Mouse (Mus musculus) heart, adult 10 weeks (tissue): Measurements from ENCODE around the gene Gm44805. TPM values are rescaled to one million over a fixed set of nuclear protein-coding genes. Genes with fewer than 3 reads are reported as not detected.

Source experiments
- polyA plus RNA-seq: library from polyadenylated mRNA; stranded (reverse); fragments of 350-450 nt; fragmentation: Illumina TruSeq; extraction: RNeasy Lipid Tissue Mini Kit (QIAGEN cat#74804); gene quantifications from one replicate; pipeline ENCODE4 v1.2.3, GENCODE M21; 2014; ENCODE audit warnings: low read depth, low replicate concordance

Gene Gm44805
- polyA plus RNA-seq: not detected

DNA sequence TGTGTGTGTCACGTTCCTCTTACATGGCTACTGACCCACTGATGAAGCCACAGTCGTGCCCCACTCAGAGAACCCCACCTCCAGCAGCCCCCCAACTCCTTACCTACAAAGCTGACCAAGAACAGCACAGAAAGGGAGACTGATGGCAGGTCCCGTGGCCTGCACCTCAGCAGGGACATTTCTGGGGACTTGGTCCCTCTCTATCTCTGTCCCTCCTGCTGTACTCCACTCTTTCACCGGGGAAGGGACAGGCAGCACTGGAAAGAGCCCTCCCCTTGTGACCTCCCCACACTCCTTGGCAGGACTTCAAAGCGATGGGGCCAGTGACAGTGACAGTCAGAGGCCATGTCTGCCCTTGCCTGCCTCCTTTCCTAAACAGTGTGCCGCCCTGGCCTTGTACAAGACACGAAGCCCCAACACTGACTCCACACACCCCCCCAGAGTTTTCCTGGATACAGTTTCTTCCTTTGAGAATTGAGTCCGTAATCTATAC is at the start of gene Gm44805, which contains the start of gene Apoc4:
Gm44805 (minus strand) TSS at position 222 of the 493 bp plus-strand sequence.
Apoc4 (minus strand) TSS at position 278 of the 493 bp plus-strand sequence.

DNA sequence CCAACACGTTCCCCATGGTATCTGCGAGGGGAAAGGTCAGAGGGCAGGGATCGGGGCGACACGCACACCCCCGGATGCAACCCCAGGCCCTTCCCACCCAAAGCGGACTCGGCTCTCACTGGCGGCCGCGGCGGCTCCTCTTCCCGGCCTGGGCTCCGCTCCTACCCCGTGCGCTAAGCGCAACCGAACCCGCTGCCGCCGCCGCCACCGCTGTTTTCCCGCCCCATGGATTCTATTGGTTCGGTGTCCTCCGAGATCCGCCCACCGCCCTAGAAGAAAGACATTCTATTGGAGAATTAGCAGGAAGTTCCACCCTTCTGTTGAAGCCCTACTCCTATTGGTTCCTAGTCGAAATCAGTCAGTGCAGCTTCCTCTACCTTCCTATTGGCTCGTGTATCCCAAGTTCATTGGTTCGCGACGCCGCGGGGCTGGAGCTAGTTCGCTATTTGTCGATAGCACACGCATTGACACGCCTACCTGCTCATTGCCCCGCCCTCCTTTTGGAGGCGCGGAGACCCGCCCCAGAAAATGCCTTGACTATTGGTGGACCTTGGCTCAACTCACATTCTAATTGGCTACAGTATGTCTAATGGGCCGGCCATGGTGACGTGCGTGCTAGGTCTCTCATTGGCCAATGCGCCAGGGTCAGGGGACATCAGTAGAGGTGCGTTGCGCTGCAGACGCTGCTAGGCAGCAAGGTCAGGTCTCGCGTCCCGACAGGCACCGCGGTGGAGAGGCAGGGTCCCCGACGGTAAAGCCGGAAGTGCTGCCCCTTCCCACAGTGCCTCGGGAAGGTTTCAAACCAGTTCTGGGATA is 34.2 kb upstream of the Gm44805 start, which contains the start of gene Tomm40:
Tomm40 (minus strand) TSS at position 200 of the 816 bp plus-strand sequence.

DNA sequence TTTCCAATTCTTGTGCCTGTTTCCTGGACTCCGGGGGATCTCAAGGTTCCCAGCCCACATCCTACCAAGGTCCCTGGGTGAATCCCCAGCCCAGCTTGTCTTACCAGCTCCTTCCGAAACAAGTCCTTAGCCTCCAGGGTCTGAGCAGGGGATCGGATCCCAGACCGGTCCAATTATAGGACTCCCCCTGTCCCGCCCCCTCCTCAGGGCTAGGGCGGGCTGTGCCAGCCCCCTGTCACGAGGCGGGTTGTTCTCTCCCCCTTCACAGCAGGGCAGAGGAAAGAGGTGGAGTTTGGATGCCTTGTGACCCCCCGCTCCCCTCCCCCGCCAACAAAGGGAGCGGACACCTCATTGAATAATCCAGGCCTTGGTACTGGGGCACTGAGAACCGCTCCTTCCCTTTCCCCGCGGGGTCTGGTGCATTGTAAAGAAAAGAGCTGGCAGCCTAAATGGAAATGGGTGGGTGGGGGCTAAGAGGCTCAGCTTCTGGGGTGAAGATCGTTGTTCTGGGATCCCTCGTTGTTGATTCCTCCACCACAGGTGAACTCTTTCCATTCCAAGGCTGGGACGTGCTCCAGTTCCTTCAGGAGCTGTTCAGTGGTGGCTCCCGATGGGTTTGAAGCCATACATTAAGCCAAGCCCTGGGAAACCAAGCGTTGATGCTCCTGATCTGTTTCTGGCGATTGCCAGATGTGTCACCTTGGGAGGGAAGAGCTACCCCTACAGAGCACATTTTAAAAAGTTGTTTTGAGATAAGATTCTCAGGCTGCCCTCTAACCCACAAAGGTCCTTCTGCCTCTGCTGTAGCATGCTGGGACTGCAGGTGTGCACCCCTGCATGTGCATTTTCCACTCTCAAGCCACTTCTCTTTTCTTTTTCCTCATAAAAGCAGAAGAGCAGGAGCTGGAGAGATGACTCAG is 17.9 kb upstream of the Gm44805 start, which contains the start of gene Apoe:
Apoe (minus strand) TSS at position 282 of the 920 bp plus-strand sequence.

DNA sequence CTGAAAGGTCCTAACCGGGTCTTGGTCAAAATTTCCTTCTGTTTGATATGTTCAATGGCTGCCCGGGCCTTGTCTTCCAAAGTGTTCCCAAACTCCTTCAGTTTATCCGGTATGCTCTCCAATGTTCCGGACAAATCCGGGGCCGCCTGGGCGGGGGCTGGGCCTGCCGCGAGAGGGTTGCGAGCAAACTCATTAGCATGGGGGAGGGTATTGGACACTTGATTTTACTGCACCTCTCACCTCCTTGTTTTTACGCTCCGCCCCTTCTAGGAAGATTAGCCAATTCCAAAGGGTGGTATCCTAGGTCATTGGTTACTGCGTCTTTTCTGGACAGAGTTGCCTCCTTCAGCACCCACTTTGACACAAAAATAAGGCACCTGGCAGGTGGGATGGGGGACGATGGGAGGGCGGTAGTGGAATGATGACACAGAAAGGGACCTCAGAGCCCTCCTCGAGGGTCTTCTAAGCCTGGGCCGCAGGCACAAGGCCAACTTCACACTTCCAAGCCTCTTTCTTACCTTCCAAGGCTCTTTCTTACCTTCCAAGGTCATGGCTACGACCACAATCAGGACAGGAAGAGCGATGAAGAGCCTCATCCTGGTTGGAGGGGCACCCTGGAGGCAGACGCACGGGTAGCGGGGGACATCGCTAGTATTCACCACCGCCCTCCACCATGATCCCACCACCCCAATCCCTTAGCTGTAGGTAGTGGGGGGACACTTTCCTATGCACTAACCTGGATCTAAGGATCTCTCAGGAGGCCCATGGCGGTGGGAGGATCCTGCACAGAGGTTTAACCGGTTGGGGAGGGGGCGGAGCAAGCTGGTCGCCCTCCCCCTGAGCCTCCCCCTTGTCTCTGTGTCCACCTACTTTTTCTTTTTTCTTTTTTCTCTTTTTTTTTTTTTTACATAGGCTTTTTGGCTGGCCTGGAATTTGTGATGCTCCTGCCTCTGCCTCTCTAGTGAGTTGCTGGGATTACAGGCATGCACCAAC is 10.9 kb upstream of the Gm44805 start, which contains the start of gene Apoc1:
Apoc1 (minus strand) TSS at position 788 of the 993 bp plus-strand sequence.

DNA sequence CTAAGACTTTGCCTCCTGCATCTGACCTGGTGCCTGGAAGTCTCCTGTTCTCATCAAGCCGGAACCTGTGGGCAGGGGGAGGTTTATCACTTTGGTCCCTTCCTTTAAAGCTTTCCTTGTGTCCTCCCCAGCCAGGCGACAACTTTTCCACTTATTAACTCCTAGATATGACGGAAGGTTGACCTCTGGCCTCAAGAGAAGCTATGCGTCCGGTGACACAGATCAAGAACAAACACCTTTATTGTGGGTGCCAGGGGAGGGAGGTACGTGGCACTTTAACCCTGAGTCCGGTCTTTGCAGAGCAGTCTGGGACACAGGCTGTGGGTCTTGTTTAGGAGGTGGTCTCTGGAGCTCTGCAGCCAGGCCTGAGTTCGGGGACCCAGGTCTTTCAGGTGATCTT is 3.4 kb downstream of the Gm44805 start, which contains the start of gene Apoc2:
Apoc2 (minus strand) TSS at position 70 of the 400 bp plus-strand sequence.

DNA sequence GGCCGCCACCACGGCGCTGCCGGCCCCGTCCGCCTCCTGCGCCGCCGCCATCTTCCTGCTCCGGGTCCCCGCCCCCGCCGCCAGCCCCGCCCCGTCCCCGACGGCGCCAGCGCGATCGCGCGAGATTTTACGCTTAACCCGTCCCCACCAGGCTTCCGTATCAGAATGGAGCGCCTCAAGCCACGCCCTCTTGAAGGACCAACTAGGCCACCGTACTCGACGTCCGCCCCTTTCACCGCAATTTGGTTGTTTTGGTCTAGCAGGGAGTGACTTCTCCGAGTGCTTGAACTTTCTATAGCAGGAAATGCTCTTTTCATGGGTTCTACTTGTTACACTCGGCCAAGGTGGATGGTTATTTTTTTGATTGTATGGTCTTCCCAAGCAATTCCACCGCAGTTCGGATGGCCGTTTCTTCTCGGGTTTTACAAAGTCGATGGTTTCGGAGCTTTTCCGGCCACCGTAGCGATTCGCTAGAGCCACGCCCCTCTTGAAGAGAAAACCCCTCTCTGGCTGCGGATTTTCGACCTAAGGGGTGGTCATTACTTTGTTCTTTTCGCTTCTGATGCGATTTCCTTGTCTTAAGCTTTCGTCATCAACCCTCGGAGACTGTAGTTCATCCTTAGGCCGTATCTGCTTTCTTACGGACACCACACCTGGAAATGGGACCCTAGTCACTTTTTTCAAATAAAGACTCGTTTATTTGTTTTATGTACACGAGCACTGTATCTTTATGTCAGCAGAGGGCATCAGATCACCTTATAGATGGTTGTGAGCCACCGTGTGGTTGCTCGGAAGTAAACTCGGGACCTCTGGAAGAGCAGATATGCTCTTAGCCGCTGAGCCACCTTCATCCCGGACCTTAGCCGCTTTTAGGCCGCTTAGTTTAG is 16.0 kb downstream of the Gm44805 start, which contains the start of gene Clptm1:
Clptm1 (minus strand) TSS at position 79 of the 887 bp plus-strand sequence.

DNA sequence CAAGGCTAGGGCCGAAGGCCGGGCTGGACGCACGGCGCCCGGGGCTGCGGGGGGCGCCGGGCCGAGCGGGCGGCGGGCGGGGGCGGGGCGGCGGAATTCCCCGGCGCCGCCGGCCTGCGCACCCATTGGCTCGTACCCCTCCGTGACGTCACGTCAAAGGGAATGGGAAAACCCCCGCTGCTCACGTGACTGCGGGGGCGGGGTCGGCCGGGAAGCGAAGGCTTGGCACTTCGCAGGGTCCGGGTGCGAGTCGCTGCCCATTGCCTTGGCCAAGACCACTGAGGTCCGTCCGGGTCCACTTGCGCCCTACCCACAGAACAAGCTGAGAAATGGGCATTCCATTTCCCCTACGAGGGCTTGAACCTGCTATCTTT is 51.9 kb downstream of the Gm44805 start, which contains the start of gene Relb:
Relb (minus strand) TSS at position 78 of the 374 bp plus-strand sequence.

Other genes with a start within 250 kb of the Gm44805 start
- 16.4 TPM for gene Mark4, start 222.6 kb downstream of the Gm44805 start, polyA plus RNA-seq
- 1.4 TPM for gene Exoc3l2, start 218.1 kb downstream of the Gm44805 start, polyA plus RNA-seq
- 2.7 TPM for gene Bloc1s3, start 173.1 kb downstream of the Gm44805 start, polyA plus RNA-seq
- 23.6 TPM for gene Trappc6a, start 173.0 kb downstream of the Gm44805 start, polyA plus RNA-seq
- not detected for gene Nkpd1, start 163.6 kb downstream of the Gm44805 start, polyA plus RNA-seq
- gene Ppp1r37, start 118.3 kb downstream of the Gm44805 start, polyA plus RNA-seq: 69.0 TPM
- 1.1 TPM for gene Zfp296, start 104.1 kb downstream of the Gm44805 start, polyA plus RNA-seq
- 53.3 TPM for gene Gemin7, start 103.8 kb downstream of the Gm44805 start, polyA plus RNA-seq
- 35.4 TPM for gene Clasrp, start 76.9 kb downstream of the Gm44805 start, polyA plus RNA-seq
- gene Relb, start 52.0 kb downstream of the Gm44805 start, polyA plus RNA-seq: 8.3 TPM
- 73.7 TPM for gene Clptm1, start 16.4 kb downstream of the Gm44805 start, polyA plus RNA-seq
- gene Apoc2, start 3.5 kb downstream of the Gm44805 start, polyA plus RNA-seq: 1.0 TPM
- gene Apoc4, start 56 bp upstream of the Gm44805 start, polyA plus RNA-seq: 3.5 TPM
- 21.5 TPM for gene Apoc1, start 11.2 kb upstream of the Gm44805 start, polyA plus RNA-seq
- gene Apoe, start 17.8 kb upstream of the Gm44805 start, polyA plus RNA-seq: 747 TPM
- 73.7 TPM for gene Tomm40, start 34.0 kb upstream of the Gm44805 start, polyA plus RNA-seq
- gene Nectin2, start 69.1 kb upstream of the Gm44805 start, polyA plus RNA-seq: 32.1 TPM
- gene Bcam, start 89.6 kb upstream of the Gm44805 start, polyA plus RNA-seq: 183 TPM
- gene Cblc, start 115.4 kb upstream of the Gm44805 start, polyA plus RNA-seq: 0.45 TPM
- 5.8 TPM for gene Bcl3, start 141.3 kb upstream of the Gm44805 start, polyA plus RNA-seq
- gene Gm19345, start 170.6 kb upstream of the Gm44805 start, polyA plus RNA-seq: not detected
- not detected for gene Ceacam16, start 179.9 kb upstream of the Gm44805 start, polyA plus RNA-seq
- gene Ceacam19, start 206.5 kb upstream of the Gm44805 start, polyA plus RNA-seq: not detected
- gene Pvr, start 239.7 kb upstream of the Gm44805 start, polyA plus RNA-seq: 37.7 TPM